Mouse (Mus musculus) thymus, postnatal 0 days (tissue): Measurements from ENCODE around the gene Shroom1. TPM values are rescaled to one million over a fixed set of nuclear protein-coding genes. Genes with fewer than 3 reads are reported as not detected.
A peak's percentile ranks its signal among the peaks of the same experiment; 100 is the strongest.
"Not testable (repeated sequence)": the region's sequence is repeated elsewhere in the genome, so short reads cannot be mapped to it uniquely, and the experiment has no call there.

Source experiments
- DNase-seq: peaks from one replicate; pipeline ENCODE4 v3.0.0-alpha.2; 2015; ENCODE audit warnings: low spot score
- polyA plus RNA-seq: library from polyadenylated mRNA; unstranded; fragments of >200 nt; fragmentation: Nextera tagmentation; extraction: Ambion mirVana; gene quantifications from 2 replicates; pipeline ENCODE4 v1.2.1, GENCODE M21; 2015

Gene Shroom1
- polyA plus RNA-seq: 0.27 and 0.42 TPM in 2 replicates

GRCm38 (mm10) chr11:53456474-53457371 lies at the start of gene Shroom1, which contains the start of gene Gm10447:
Gene Shroom1 (plus strand): TSS chr11:53457205.
Gene Gm10447 (minus strand): TSS chr11:53457110.
- no peak for DNase-seq

- DNase-seq: peak; percentile 4
Measured at GRCm38 (mm10) chr11:53411738-53412137, 45.3 kb upstream of the Shroom1 start.

GRCm38 (mm10) chr11:53413871-53414270 lies 43.1 kb upstream of the Shroom1 start:
- DNase-seq: no peak

- no peak for DNase-seq
Measured at GRCm38 (mm10) chr11:53418048-53418447, 39.0 kb upstream of the Shroom1 start.

GRCm38 (mm10) chr11:53423036-53423435 lies 34.0 kb upstream of the Shroom1 start, which contains the start of gene Leap2:
Gene Leap2 (minus strand): TSS chr11:53423170.
- DNase-seq: no peak

GRCm38 (mm10) chr11:53424826-53425225 lies 32.2 kb upstream of the Shroom1 start:
- DNase-seq: no peak

GRCm38 (mm10) chr11:53425251-53425650 lies 31.8 kb upstream of the Shroom1 start:
- no peak for DNase-seq

GRCm38 (mm10) chr11:53425711-53426255 lies 31.2 kb upstream of the Shroom1 start:
- no peak for DNase-seq

GRCm38 (mm10) chr11:53426914-53427313 lies 30.1 kb upstream of the Shroom1 start:
- DNase-seq: not testable (repeated sequence)

GRCm38 (mm10) chr11:53427993-53428715 lies 28.9 kb upstream of the Shroom1 start:
- no peak for DNase-seq

- DNase-seq: no peak
Measured at GRCm38 (mm10) chr11:53428716-53429057, 28.3 kb upstream of the Shroom1 start.

- DNase-seq: no peak
Measured at GRCm38 (mm10) chr11:53429182-53429581, 27.8 kb upstream of the Shroom1 start.

- no peak for DNase-seq
Measured at GRCm38 (mm10) chr11:53430300-53430669, 26.7 kb upstream of the Shroom1 start.

- DNase-seq: peak; percentile 100
Measured at GRCm38 (mm10) chr11:53430670-53431346, 26.2 kb upstream of the Shroom1 start, which contains the start of the genes Uqcrq and Gdf9. Gene Uqcrq (minus strand): TSS chr11:53430831. Gene Gdf9 (plus strand): TSS chr11:53431023.

- no peak for DNase-seq
Measured at GRCm38 (mm10) chr11:53431347-53432056, 25.5 kb upstream of the Shroom1 start.

GRCm38 (mm10) chr11:53433057-53433456 lies 23.9 kb upstream of the Shroom1 start:
- no peak for DNase-seq

GRCm38 (mm10) chr11:53435504-53435903 lies 21.5 kb upstream of the Shroom1 start:
- no peak for DNase-seq

GRCm38 (mm10) chr11:53436338-53436737 lies 20.7 kb upstream of the Shroom1 start:
- no peak for DNase-seq

GRCm38 (mm10) chr11:53441921-53442320 lies 15.1 kb upstream of the Shroom1 start:
- DNase-seq: peak; percentile 58

- DNase-seq: no peak
Measured at GRCm38 (mm10) chr11:53443861-53444260, 13.1 kb upstream of the Shroom1 start.

GRCm38 (mm10) chr11:53445562-53445961 lies 11.4 kb upstream of the Shroom1 start:
- DNase-seq: no peak
